Mouse (Mus musculus): ENCODE measurements around the gene Nudt17. TPM values are rescaled to one million over a fixed set of nuclear protein-coding genes. Genes with fewer than 3 reads are reported as not detected.

Gene Nudt17
- total and polyA plus RNA-seq, 3 experiments: 0.21 to 1.9 (median 1.0) TPM

- peak within 1 kb of the TSS; percentile 88 for H3K4me2 ChIP-seq (ENCODE audit: insufficient read depth, low read depth, poor library complexity, severe bottlenecking)
- peak within 1 kb of the TSS; percentile 73 for H3K27ac ChIP-seq (ENCODE audit: insufficient read depth, low read depth)
- dilution Hi-C loops (cut with MboI; ENCODE audit: extremely low pct_ligation_motif_present, extremely low pct_unique_long_range_greater_than_20kb, low sequenced_read_pairs): no loop called here
- in situ Hi-C loops (cut with MboI; ENCODE audit: low pct_ligation_motif_present, low pct_unique_long_range_greater_than_20kb, low sequenced_read_pairs): no loop called here
- H3K36me3 ChIP-seq (replicated peaks in 1 of 2; ENCODE audit: control insufficient read depth in 1 of 2, insufficient read depth in 1 of 2, low read length in 1 of 2): peaks cover 10 to 25% of the 10 kb centered on the region in 2 experiments
- TF ChIP-seq MXI1 (IDR thresholded peaks at IDR 0.05; ENCODE audit: low read depth, low read length) (peak; percentile 38; the same call in 1 of the 2 replicates), JUND (conservative IDR thresholded peaks at IDR 0.05; ENCODE audit: low read depth, low read length) (no peak), RAD21 (IDR thresholded peaks at IDR 0.05; ENCODE audit: low read depth, low read length) (no peak), MAX (IDR thresholded peaks at IDR 0.05; ENCODE audit: low read length) (no peak), TCF12 (IDR thresholded peaks at IDR 0.05; ENCODE audit: low read depth, low read length) (peak; percentile 49), TBP (conservative IDR thresholded peaks at IDR 0.05; ENCODE audit: low read depth, low read length) (0 out of 2 replicates have a peak, but pooled peaks have one; percentile 49), ZMIZ1 (IDR thresholded peaks at IDR 0.05; ENCODE audit: low read depth, low read length) (0 out of 2 replicates have a peak, but pooled peaks have one; percentile 28), UBTF (IDR thresholded peaks at IDR 0.05; ENCODE audit: low read depth, low read length) (peak; percentile 80), PAX5 (IDR thresholded peaks at IDR 0.05; ENCODE audit: low read length) (no peak), NELFE (IDR thresholded peaks at IDR 0.05; ENCODE audit: low read depth, low read length) (0 out of 2 replicates have a peak, but pooled peaks have one; percentile 18), ETS1 (conservative IDR thresholded peaks at IDR 0.05; ENCODE audit: low read depth, low read length) (no peak), IRF4 (IDR thresholded peaks at IDR 0.05; ENCODE audit: low read depth, low read length) (no peak), POLR2A (IDR thresholded peaks at IDR 0.05; ENCODE audit: low read depth, low read length) (peak; percentile 51), ZKSCAN1 (IDR thresholded peaks at IDR 0.05; ENCODE audit: borderline replicate concordance, low read depth, low read length) (no peak)
- no peaks in the 10 kb centered on the region for H3K27me3 ChIP-seq (replicated peaks)
- H3K79me2 ChIP-seq (replicated peaks; ENCODE audit: control insufficient read depth, extremely low read depth, insufficient read depth, poor library complexity, severe bottlenecking): peaks cover 4% of the 10 kb centered on the region
- DNase-seq (ENCODE audit: extremely low read depth): peak; percentile 84
- no peaks in the 10 kb centered on the region for H3K9me3 ChIP-seq (replicated peaks; ENCODE audit: low read length)
- peak within 1 kb of the TSS; percentile 79 for H3K9ac ChIP-seq (ENCODE audit: insufficient read depth, low read depth)
- H3K4me3 ChIP-seq (replicated peaks in 1 of 3; ENCODE audit: low read depth in 2 of 3, low read length in 2 of 3, poor library complexity in 1 of 3): peak within 1 kb of the TSS; percentile 65 to 97 (median 91)
- peaks cover 5 to 40% of the 10 kb centered on the region in 2 experiments; a peak in 3 of 4 replicates for H3K4me1 ChIP-seq (ENCODE audit: control insufficient read depth in 1 of 2, insufficient read depth in 2 of 2)
Measured at GRCm38 (mm10) chr3:96696198-96696765, 12.1 kb downstream of the Nudt17 start, which contains the start of gene Pias3. Gene Pias3 (plus strand): TSS chr3:96696384.

- DNase-seq (ENCODE audit: extremely low read depth): no peak
- peaks cover 0 to 2% of the 10 kb centered on the region in 2 experiments for H3K36me3 ChIP-seq (replicated peaks in 1 of 2; ENCODE audit: control insufficient read depth in 1 of 2, insufficient read depth in 1 of 2, low read length in 1 of 2)
- H3K4me2 ChIP-seq (ENCODE audit: insufficient read depth, low read depth, poor library complexity, severe bottlenecking): no peak overlapping the region
- peaks cover 5 to 44% of the 10 kb centered on the region in 2 experiments; a peak in 3 of 4 replicates for H3K4me1 ChIP-seq (ENCODE audit: control insufficient read depth in 1 of 2, insufficient read depth in 2 of 2)
- H3K9me3 ChIP-seq (replicated peaks; ENCODE audit: low read length): no peaks in the 10 kb centered on the region
- no peaks in the 10 kb centered on the region for H3K27me3 ChIP-seq (replicated peaks)
- H3K9ac ChIP-seq (ENCODE audit: insufficient read depth, low read depth): no peak overlapping the region
- no peak overlapping the region for H3K27ac ChIP-seq (ENCODE audit: insufficient read depth, low read depth)
- no peak for TF ChIP-seq USF1 (IDR thresholded peaks at IDR 0.05; ENCODE audit: low read depth, low read length)
- peak; percentile 53 for TF ChIP-seq ZNF384 (IDR thresholded peaks at IDR 0.05; ENCODE audit: low read depth, low read length)
- dilution Hi-C loops (cut with MboI; ENCODE audit: extremely low pct_ligation_motif_present, extremely low pct_unique_long_range_greater_than_20kb, low sequenced_read_pairs) (no loop called here), in situ Hi-C loops (cut with MboI; ENCODE audit: low pct_ligation_motif_present, low pct_unique_long_range_greater_than_20kb, low sequenced_read_pairs) (no loop called here)
- H3K79me2 ChIP-seq (replicated peaks; ENCODE audit: control insufficient read depth, extremely low read depth, insufficient read depth, poor library complexity, severe bottlenecking): no peaks in the 10 kb centered on the region
- no peak overlapping the region for H3K4me3 ChIP-seq (replicated peaks in 1 of 3; ENCODE audit: low read depth in 2 of 3, low read length in 2 of 3, poor library complexity in 1 of 3)
Measured at GRCm38 (mm10) chr3:96693579-96693978, 14.8 kb downstream of the Nudt17 start.

Measured in CH12.LX (cell line).